Mouse (Mus musculus) G1E (cell line): ENCODE results near the gene Tns1.

Source experiments
- CTCF ChIP-seq: IDR thresholded peaks from 2 replicates; pipeline ENCODE4 v1.5.1; 2012; ENCODE audit warnings: low read depth, low read length, inconsistent platforms, mixed read lengths
- GATA1 ChIP-seq: IDR thresholded peaks from 2 replicates; pipeline ENCODE4 v1.6.1; 2012; ENCODE audit warnings: borderline replicate concordance, low read length, inconsistent platforms, mixed read lengths
- POLR2AphosphoS5 ChIP-seq: IDR thresholded peaks from 2 replicates; pipeline ENCODE4 v1.6.1; 2012; ENCODE audit warnings: low read depth, low read length, inconsistent platforms; ENCODE audit not compliant: insufficient replicate concordance
- TAL1 ChIP-seq: conservative IDR thresholded peaks from 2 replicates; pipeline ENCODE4 v1.6.1; 2012; ENCODE audit warnings: low read depth, low read length, inconsistent platforms, mixed read lengths

- TF ChIP-seq TAL1: no peak
- TF ChIP-seq GATA1: no peak
- no peak for TF ChIP-seq CTCF
- TF ChIP-seq POLR2AphosphoS5: no peak
These were observed 162.2 kb downstream of the Tns1 start for GRCm38 (mm10) chr1:73962049-73962448.
